Mouse (Mus musculus) gastrocnemius, postnatal 14 days (tissue): ENCODE measurements around the gene Foxb1. TPM values are rescaled to one million over a fixed set of nuclear protein-coding genes. Genes with fewer than 3 reads are reported as not detected.

Source experiments
- DNase-seq: peaks from one replicate; pipeline ENCODE4 v3.0.0; 2021; ENCODE audit warnings: mixed read lengths
- intact Hi-C: fragments of 180-260 bp; cut with DNase I; formaldehyde crosslinking; loops from one replicate; pipeline ENCODE4 v1.15.1; 2025; ENCODE audit warnings: low total_unique reads
- long read RNA-seq, 2 experiments: library from polyadenylated mRNA; stranded (forward); transcript quantifications; one replicate each; pipeline ENCODE4 v2.0.0; 2021
- total RNA-seq, 2 experiments: library from RNA; stranded (reverse); gene quantifications; 2 replicates each; pipeline ENCODE4 v1.2.3; 2021

The Foxb1 gene
- not detected for total RNA-seq
- long read RNA-seq, experiment 1: 0 reads
- long read RNA-seq, experiment 2: 0 reads

DNA sequence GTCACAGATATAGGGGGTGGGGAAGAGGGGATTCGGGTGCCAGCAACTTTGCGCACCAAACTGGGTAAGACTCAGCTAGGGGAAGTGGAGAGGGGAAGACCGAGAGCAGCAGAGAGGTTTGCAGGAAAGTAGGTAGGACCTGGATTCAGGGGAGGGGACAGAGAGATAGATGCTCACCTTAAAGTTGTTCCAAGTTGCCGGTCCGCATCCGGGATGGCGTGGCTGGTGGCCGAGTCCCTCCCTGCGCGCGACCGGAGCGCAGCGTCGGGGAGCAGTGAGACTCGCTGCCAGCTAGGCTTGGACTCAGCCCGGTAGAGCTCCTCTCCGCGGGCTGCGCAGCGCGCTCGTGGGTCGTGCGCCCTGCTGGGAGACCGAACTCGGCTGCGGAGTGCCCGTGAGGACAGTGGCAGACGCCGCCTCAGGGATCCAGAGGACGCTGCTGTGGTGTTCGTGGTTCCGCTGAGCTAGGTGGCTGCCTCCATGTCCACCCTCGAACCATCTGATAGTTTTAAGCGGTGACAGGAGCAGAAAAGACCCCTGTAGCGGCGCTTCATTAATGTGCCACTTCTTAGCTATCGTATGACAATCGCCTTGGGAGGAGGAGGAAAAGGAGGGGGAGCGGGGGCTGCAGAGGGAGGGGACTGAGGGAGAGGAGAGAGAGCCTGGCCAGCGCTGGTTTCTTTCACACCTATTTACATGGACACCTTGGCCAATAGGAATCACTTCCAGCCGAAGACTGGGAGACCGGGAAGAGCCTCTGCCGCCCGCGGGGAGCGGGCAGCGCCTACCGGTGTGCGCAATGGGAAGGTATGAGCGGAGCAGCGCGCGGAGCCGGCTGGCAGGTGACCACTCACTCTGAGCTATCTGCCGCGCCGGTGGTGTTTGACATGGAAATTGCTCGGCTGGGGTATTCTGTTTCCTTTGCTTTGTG is at the start of gene Foxb1:
Gene Foxb1 (minus strand): TSS at position 570 of the 931 bp plus-strand sequence.
- intact Hi-C loops: no loop called here
- no peak for DNase-seq

DNA sequence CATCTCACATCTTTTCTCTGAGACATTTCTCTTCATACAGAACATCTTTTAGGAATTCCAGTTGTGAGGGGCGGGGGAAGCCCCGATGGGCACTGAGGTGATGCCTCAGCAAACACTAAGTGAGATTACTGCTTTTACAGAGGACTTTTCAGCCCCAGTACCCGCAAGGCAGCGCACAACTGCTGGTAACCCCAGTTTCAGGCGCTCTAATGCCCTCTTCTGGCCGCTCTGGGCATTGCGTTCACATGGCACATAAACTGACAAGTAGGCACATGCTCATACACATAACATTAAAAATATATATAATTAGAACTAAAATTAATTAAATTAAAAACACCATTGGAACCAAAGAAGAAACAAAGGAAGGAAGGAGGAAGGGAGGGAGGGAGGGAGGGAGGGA is 29.8 kb upstream of the Foxb1 start:
- intact Hi-C loops: no loop called here
- DNase-seq: no peak

GRCm38 (mm10) chr9:69779996-69780395 is 19.3 kb upstream of the Foxb1 start:
- intact Hi-C loops: loop anchor here (10.0 kb wide), 1 partner anchor 155 kb away; no protein-coding TSS in a partner anchor
- DNase-seq: no peak

DNA sequence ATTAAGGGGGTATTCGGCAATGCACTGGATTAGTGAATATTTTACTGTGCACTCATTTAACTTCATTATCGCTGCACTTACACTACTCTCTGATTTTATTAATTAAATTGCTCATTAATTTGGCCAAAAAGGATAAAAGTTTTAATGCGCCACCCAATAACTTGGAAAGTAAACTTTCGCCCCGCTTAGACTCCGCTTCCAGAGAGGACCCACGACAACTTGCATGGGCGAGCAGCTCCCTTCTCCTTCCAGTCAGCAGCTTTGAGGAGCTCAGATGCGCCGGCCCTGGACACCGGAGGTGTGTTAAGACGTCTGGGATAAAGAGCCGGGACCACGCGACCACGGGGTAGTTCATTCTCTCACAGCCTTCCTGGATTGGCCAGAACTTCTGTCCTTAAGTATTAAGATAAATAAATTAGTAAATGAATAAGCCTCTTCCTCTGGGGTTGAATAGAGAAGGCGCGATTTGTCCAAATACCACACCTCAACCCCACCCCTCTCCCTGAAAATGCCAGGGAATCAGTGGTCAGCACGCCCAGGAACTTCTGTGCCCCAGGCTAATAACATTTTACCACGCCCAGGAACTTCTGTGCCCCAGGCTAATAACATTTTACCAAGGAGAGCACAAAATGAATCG is 9.3 kb upstream of the Foxb1 start:
- intact Hi-C loops: no loop called here
- no peak for DNase-seq

DNA sequence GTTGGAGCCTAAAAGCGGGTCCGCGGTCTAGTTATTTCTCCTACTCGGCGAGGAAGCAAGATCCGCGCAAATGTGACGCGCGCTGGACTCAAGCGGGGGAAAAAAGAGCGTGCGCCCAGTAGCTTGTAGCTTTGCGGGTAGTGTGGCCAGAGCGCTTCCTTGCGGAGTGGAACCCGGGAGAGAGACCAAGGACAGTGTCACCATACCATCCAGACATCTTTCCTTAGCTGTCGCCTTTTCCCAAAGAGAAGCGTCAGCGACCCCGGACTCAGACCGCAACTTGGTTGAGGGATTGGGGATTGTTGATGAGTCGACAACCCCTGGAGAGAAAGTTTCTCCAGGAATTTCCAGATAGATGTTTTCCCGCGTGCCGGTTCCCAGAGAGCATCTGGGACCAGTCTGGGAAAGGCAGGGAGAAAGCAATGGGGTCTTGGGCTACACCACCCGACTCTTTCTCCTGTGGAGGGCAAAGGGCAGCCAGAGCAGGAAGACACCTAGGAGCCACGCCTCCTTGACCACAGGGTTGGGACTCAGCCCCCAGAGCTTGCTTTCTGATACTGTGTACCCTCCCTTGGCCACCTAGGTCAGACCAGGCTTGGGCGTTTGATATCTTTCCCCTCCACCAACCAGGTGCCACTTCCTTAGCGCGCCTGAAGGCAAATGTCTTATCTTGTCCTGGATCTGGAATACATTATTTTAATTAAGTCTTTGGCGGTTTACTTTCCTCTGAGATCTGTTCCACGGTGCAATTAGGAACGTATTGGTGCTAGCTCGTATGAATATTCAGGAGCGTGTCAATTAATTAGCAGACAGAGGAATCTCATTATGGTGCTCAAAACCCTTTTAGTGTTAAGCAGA is 8.6 kb upstream of the Foxb1 start:
- DNase-seq: no peak
- intact Hi-C loops: no loop called here

DNA sequence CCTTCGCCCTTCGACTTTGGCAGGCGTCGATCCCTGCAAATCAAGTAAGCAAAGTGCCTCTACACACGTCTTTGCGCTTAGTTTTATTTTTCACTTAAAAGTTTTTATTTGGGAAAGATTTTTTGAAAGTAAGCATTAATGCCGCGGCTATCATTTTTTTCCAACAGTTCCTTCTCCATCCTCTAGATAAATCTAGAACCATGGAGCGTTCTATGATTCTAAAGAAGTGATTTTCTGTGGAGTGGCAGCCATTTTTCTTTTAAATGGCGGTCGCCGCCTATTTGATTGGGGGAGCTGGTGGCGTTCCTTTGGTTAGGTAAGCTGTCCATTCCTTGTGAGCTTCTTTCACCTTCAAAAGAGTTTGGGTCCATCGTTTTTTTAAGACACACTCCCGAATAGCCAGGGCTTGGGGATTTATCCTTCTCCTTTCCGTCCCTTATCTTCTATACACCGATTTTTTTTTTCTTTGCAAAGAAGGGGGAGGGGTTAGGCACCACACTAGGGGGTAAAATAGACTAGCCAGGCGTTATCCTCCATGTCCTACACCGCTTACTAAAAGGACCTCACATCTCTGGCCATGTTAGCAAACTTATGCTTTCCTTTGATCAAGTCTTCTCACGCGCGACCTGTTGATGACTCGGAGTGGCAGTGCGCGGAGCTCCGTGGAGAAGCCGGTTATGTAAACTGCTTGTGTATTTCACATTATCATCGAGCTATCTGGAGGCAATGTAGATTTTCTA is 7.6 kb upstream of the Foxb1 start:
- intact Hi-C loops: no loop called here
- no peak for DNase-seq

GRCm38 (mm10) chr9:69767421-69767820 is 6.7 kb upstream of the Foxb1 start:
- intact Hi-C loops: no loop called here
- no peak for DNase-seq

GRCm38 (mm10) chr9:69766936-69767335 is 6.2 kb upstream of the Foxb1 start:
- intact Hi-C loops: no loop called here
- DNase-seq: no peak

GRCm38 (mm10) chr9:69766301-69766700 is 5.6 kb upstream of the Foxb1 start:
- no peak for DNase-seq
- intact Hi-C loops: no loop called here

DNA sequence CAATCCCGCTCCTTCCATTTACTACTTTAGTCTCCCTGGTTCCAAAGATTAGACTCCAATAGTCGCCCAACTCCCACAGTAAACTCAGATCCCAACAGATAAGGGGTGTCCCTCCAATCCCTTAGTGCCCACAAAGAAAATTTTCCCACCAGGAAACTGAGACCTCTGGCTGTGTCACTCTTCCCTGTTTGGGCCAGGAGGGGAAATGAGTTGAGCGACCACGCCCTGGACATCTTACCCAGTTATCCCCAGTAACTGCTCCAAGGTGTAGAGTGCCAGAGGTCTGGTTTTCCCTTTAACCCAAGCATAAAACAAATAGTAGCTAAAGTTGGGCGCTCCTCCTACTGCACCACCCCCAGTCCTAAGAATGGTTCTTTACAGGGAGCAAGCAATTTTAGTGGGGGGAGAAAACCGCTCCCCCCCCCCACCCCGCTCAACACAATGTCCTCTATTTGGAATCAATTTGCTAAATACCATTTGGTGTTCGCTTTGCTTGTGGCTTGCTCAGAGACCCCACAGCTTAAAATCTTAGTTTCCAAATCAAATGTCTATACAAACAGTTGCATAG is 4.8 kb upstream of the Foxb1 start:
- DNase-seq: no peak
- intact Hi-C loops: no loop called here

DNA sequence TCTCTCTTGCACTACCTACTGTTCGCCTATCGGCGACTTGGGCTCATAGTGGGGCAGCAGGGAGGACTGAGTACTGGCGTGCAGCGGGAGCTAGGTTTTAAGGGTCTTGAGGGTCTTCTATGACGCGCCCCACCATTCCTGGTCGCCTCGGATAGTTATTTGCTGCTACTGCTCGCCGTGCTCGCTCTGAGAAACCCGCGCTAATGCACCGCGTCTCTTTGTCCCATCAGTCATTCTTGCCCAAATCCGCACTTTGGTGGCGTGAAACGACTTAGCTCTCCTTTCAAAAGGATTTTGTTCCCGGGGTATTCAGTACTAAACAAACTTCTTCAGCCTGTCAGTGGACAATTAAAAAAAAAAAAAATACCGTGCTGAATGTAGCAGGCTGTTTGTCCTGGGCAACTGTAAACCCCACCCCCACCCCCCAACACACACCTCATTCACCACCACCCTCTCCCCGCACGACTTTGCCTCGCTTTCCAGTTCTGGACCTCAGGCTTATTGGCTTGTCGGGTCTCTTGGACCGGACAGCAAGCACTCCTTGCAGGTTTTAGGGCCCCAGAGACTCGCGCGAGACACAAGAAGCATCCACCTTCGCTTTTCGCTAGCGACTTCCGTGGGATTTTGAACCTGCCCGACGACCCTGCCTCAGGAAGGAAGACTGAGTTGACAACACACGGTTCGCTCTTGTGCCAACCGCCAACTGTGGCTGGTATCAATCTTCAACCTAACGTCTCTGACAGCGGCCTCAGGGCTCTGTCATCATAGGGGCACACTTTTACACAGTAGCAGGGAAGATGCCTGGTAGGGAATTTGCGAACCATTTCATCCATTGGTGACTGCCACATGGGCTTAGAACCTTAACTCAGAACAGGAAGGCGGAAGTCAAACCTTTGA is 4.1 kb upstream of the Foxb1 start:
- DNase-seq: no peak
- intact Hi-C loops: no loop called here

GRCm38 (mm10) chr9:69763681-69764585 is 3.2 kb upstream of the Foxb1 start:
- no peak for DNase-seq
- intact Hi-C loops: no loop called here

- DNase-seq: no peak
- intact Hi-C loops: no loop called here
Measured at GRCm38 (mm10) chr9:69762703-69763102, 2.0 kb upstream of the Foxb1 start.

DNA sequence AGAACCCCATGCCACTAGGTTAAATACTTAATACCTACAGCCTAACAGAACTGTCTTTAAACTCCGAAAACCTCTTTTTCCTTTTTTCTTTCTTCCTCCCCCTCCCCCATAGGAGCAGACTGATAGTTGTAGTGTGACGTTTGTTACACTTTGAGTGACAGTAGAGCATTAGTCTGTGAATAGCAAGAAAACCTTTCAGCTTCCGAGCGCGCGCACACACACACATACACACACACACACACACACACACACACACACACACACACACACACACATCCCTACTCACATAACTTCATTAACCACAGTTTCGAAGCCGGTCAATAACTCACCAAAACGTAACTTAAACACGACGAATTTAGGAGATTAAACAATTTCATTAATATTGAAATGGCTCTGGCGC is 1.5 kb upstream of the Foxb1 start:
- intact Hi-C loops: no loop called here
- no peak for DNase-seq

DNA sequence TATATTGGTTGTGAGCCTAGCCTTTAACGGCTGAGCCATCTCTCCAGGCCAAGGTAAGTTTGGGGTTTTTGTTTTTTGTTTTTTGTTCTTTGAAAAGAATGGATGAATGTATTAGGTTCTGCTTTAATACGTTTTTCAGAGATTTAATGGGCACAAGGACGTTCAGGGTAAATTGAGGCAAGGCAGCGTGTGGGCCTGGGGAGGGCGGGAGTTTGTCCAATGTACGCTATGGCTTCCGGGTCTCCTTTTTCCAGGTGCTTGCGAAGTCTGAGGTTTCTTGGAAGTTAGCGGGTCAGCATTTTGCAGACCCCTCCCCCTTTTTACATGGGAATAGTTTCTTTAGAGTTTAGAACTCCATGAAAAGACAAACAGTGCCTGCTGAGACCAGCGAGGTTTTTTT is 829 bp upstream of the Foxb1 start:
- intact Hi-C loops: no loop called here
- no peak for DNase-seq

GRCm38 (mm10) chr9:69759721-69760221 is 969 bp downstream of the Foxb1 start:
- intact Hi-C loops: no loop called here
- DNase-seq: no peak
